Mouse (Mus musculus) limb, embryonic 14.5 days (tissue): ENCODE data around the gene Tert. TPM values are rescaled to one million over a fixed set of nuclear protein-coding genes. Genes with fewer than 3 reads are reported as not detected.

Experiments
- ATAC-seq: fragments of 200-750 bp; cut with Nextera tagmentation; 2 replicates; pipeline ENCODE4 v1.8.0; 2017; ENCODE audit warnings: low read depth, moderate number of reproducible peaks, moderate TSS enrichment; ENCODE audit not compliant: low FRiP score
- DNase-seq: peaks from one replicate; pipeline ENCODE4 v3.0.0-alpha.2; 2015; ENCODE audit warnings: low spot score
- H3K27ac ChIP-seq: fragments of 300-500 bp; sonication (generic); replicated peaks from 2 replicates; pipeline ENCODE4 v1.5.1; 2014; ENCODE audit warnings: low read depth, mild to moderate bottlenecking, low read length, moderate library complexity, mixed read lengths
- H3K27me3 ChIP-seq: fragments of 300-500 bp; sonication (generic); 2 replicates; pipeline ENCODE4 v1.6.1; 2014; ENCODE audit warnings: low read length, mixed read lengths; ENCODE audit not compliant: control insufficient read depth, insufficient read depth
- H3K36me3 ChIP-seq: fragments of 300-500 bp; sonication (generic); 2 replicates; pipeline ENCODE4 v1.6.1; 2014; ENCODE audit warnings: mild to moderate bottlenecking, low read length, moderate library complexity, mixed read lengths; ENCODE audit not compliant: control insufficient read depth, insufficient read depth
- H3K4me1 ChIP-seq: fragments of 300-500 bp; sonication (generic); 2 replicates; pipeline ENCODE4 v1.6.1; 2014; ENCODE audit warnings: antibody characterized with exemption, low read length, mixed read lengths; ENCODE audit not compliant: control insufficient read depth, insufficient read depth
- H3K4me2 ChIP-seq: fragments of 300-500 bp; sonication (generic); replicated peaks from 2 replicates; pipeline ENCODE4 v1.6.1; 2014; ENCODE audit warnings: low read depth, mild to moderate bottlenecking, low read length, moderate library complexity; ENCODE audit not compliant: severe bottlenecking
- H3K4me3 ChIP-seq: fragments of 300-500 bp; sonication (generic); replicated peaks from 2 replicates; pipeline ENCODE4 v1.5.1; 2014; ENCODE audit warnings: low read length
- H3K9ac ChIP-seq: fragments of 300-500 bp; sonication (generic); 2 replicates; pipeline ENCODE4 v1.6.1; 2014; ENCODE audit warnings: mild to moderate bottlenecking, low read depth, low read length, moderate library complexity; ENCODE audit not compliant: severe bottlenecking
- H3K9me3 ChIP-seq: fragments of 300-500 bp; sonication (generic); 2 replicates; pipeline ENCODE4 v1.6.1; 2016; ENCODE audit warnings: low read length; ENCODE audit not compliant: control insufficient read depth
- POLR2A ChIP-seq: fragments of 200-500 bp; IDR thresholded peaks from 2 replicates; pipeline ENCODE4 v1.8.0; 2012; ENCODE audit warnings: inconsistent platforms, mild to moderate bottlenecking, moderate library complexity, borderline replicate concordance; ENCODE audit not compliant: insufficient read depth, insufficient read length; ENCODE audit errors: extremely low read depth
- WGBS: fragments of 180-500 bp; shearing (Covaris S2); extraction: QIAGEN DNeasy Blood & Tissue Kit; methylation state at CpG from one replicate; pipeline ENCODE4 v1.1.7; 2014; 5-methylcytosine and 5-hydroxymethylcytosine counted together
- polyA plus RNA-seq, 2 experiments: library from polyadenylated mRNA; depleted of rRNA in 1 of 2; stranded (reverse) in 1 of 2; unstranded in 1 of 2; fragments of >200 nt; fragmentation: Nextera tagmentation in 1 of 2; extraction: Ambion mirVana in 1 of 2; gene quantifications; 2 replicates each; pipeline versions ENCODE4 v1.2.1 to v1.2.3; 2012 to 2014

The Tert gene
- polyA plus RNA-seq, 2 experiments: 3.0 to 19.6 TPM

DNA sequence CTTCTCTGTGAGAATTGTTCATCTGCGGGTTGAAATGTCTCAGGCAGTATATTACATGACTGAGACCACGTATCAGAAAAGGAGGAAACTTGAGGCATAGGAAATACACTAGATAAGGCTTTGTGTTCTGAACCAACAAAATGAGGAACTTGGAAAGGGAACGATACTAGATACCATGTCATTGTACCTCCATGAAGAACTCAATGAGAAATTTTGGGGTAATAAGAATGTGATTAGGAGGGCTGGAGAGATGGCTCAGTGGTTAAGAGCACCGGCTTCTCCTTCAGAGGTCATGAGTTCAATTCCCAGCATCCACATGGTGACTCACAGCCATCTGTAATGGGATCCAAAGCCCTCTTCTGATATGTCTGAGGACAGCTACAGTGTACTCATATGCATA, 26.5 kb upstream of the Tert start:
- H3K27me3 ChIP-seq: no peaks in the 10 kb centered on the region
- H3K27ac ChIP-seq: no peak overlapping the region
- no peak overlapping the region for H3K9ac ChIP-seq
- DNase-seq (no peak), ATAC-seq (no peak)
- no peaks in the 10 kb centered on the region for H3K9me3 ChIP-seq
- no peak overlapping the region for H3K4me3 ChIP-seq
- 72% methylated on average over 4 of the region's 4 CpGs for WGBS
- no peak overlapping the region for H3K4me2 ChIP-seq
- H3K36me3 ChIP-seq: no peaks in the 10 kb centered on the region
- TF ChIP-seq POLR2A: no peak
- peaks cover 10% of the 10 kb centered on the region for H3K4me1 ChIP-seq

DNA sequence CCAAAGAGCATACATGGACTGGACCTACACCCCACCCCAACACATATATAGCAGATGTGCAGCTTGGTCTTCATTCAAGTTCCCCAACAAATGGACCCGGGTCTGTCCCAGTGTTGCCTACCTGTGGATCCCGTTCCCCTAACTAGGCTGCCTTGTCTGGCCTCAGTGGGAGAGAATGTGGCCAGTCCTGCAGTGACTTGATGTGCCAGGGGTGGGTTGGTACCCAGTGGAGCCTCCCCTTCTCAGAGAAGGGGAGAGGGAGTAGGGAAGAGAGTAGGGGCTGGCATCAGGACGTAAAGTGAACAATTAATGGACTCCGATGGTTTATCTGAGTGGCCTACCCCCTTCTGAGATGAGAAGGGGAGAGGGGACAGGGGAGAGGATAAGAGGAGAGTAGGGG, 23.7 kb upstream of the Tert start:
- H3K4me2 ChIP-seq: peak overlapping the region; percentile 87
- DNase-seq: no peak
- no peak for TF ChIP-seq POLR2A
- ATAC-seq: no peak
- peaks cover 10% of the 10 kb centered on the region for H3K4me1 ChIP-seq
- peak overlapping the region; percentile 89 for H3K9ac ChIP-seq
- H3K4me3 ChIP-seq: peak overlapping the region; percentile 78
- H3K27ac ChIP-seq: no peak overlapping the region
- H3K36me3 ChIP-seq: peaks cover 21% of the 10 kb centered on the region
- no peaks in the 10 kb centered on the region for H3K9me3 ChIP-seq
- H3K27me3 ChIP-seq: no peaks in the 10 kb centered on the region
- WGBS: 52% methylated on average over 4 of the region's 4 CpGs

DNA sequence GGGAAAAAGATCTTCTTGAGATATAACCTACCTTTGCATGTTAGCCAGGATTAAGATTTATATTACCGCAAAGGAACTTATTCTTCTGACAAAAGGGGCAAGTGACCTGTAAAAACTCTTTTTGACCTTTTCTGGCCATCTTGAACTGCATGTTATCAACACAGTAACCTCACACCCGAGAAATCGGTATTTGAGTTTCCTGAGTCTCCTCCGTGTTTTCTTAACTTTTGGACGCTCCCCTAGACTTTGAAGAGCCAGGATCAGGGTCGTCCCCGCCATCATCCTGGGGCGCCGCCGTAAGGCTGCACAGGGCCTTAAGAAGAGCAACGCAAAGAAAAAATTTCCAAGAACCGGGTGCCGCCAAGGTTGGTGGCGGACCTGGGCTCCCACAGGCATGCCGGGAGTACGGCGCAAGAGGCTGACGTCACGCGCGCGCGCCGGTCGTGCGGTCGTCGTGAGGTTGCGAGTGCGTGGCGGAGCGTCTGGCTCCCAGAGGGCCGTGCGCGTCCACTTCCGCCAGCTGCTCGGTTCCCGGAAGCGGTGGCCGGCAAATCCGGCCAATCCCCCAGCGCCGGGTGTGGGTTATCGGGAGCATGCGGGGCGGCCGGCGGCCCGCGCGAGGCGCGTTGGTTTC, 23.1 kb upstream of the Tert start, which contains the start of gene Clptm1l:
Clptm1l (plus strand) TSS at position 485 of the 634 bp plus-strand sequence.
- DNase-seq (peak; percentile 95), ATAC-seq (peak; percentile 99)
- WGBS: under 1% methylated on average over 37 of the region's 53 CpGs
- H3K9me3 ChIP-seq: no peaks in the 10 kb centered on the region
- peak within 1 kb of the TSS; percentile 78 for H3K4me3 ChIP-seq
- peak within 1 kb of the TSS; percentile 72 for H3K27ac ChIP-seq
- peak within 1 kb of the TSS; percentile 87 for H3K4me2 ChIP-seq
- no peaks in the 10 kb centered on the region for H3K27me3 ChIP-seq
- H3K4me1 ChIP-seq: peaks cover 10% of the 10 kb centered on the region
- peak within 1 kb of the TSS; percentile 89 for H3K9ac ChIP-seq
- peak; percentile 92; the same call in 1 of the 2 replicates for TF ChIP-seq POLR2A
- H3K36me3 ChIP-seq: peaks cover 27% of the 10 kb centered on the region

DNA sequence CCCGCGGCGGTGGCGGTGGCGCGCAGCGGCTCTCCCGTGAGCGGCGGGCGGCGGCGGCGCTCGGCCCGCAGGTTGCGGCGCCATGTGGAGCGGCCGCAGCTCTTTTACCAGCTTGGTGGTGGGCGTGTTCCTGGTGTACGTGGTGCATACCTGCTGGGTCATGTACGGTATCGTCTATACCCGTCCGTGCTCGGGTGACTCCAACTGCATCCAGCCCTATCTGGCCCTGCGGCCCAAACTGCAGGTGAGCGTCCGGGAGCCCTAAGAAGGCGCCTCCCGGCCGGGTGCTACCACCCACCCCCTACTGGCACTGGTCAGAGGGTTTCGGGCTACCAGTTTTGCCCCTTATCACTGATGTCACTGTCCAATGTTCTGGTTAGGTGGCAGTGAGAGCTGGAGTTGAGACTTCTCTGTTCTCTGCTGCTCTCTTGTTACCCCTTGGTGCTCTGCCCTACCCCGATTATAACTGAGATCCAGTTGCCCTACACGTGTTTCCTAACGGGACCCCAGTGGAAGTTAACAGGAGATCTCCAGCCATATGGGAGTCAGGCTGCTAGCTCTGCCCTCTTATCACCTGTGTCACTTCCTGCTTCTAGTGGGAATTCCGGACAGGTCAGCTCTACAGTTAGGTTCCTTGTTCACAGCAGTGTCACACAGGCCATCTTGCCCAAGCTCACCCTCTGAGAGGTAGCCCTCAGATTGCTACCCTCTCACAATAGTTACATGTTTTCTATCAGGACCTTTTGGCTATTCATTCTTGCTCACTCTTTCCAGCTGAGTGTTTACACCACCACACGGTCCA, 22.4 kb upstream of the Tert start:
- Histone ChIP-seq H3K27ac (peak overlapping the region; percentile 72), H3K9ac (peak overlapping the region; percentile 89), H3K4me1 (peaks cover 10% of the 10 kb centered on the region), H3K27me3 (no peaks in the 10 kb centered on the region), H3K4me3 (peak overlapping the region; percentile 78), H3K4me2 (peak overlapping the region; percentile 87), H3K9me3 (no peaks in the 10 kb centered on the region), H3K36me3 (peaks cover 34% of the 10 kb centered on the region)
- ATAC-seq (peak; percentile 70), DNase-seq (no peak)
- WGBS: 3% methylated on average over 39 of the region's 39 CpGs
- no peak for TF ChIP-seq POLR2A

DNA sequence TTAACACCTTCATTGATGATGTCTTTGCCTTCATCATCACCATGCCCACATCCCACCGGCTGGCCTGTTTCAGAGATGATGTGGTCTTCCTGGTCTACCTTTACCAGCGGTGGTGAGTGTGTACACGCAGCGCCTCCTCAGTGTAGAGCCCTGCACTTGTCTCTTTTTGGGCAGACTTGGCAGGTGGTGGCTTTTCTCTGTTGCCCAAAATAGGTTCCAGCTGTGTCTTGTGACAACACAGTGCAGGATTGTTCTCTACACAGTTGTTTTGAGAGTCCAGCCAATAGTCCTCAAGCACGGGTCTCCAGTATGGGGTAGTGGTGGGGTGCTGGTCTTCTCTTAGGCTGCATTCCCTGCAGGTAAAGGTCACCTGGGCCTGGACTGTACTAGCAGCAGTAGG, 8.3 kb upstream of the Tert start:
- WGBS: 93% methylated on average over 5 of the region's 5 CpGs
- H3K9me3 ChIP-seq: no peaks in the 10 kb centered on the region
- TF ChIP-seq POLR2A: no peak
- no peaks in the 10 kb centered on the region for H3K27me3 ChIP-seq
- no peak for ATAC-seq
- no peak overlapping the region for H3K4me3 ChIP-seq
- peaks cover 88% of the 10 kb centered on the region for H3K36me3 ChIP-seq
- no peak overlapping the region for H3K9ac ChIP-seq
- H3K4me1 ChIP-seq: no peaks in the 10 kb centered on the region
- DNase-seq: no peak
- no peak overlapping the region for H3K4me2 ChIP-seq
- no peak overlapping the region for H3K27ac ChIP-seq
